ENCODE assay signal across 21 mouse cellular contexts in the genomic region with DNA sequence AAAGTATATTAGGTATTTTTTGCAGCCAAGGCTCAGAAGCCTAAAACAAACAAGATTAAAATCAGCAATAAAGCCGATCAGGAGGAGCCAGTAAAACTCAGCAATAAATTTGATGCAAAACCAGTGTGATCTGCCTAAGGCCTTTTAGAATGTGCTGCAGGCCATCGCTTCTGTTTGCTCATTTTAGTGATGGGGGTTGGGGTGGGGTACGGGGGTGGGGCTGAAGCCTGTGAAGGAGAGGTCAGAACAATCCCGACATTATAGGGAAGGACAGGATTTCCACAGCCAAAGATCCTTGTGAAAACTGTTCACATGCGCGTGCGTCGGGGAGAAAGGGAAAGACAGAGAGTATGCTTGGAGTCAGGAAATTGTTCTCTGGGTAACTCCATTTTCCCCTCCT. TPM values are rescaled to one million over a fixed set of nuclear protein-coding genes. Genes with fewer than 3 reads are reported as not detected.
DNase-seq lines count a peak whose midpoint lies in the region; ATAC-seq and TF ChIP-seq lines count a peak whose summit lies in the region.
"Had no signal": no experiment of that assay in that cellular context is flagged by ENCODE, and none has a peak within 500 bp of the region (broad histone marks: within the 10 kb centered on the region; RNA-seq: fewer than 3 reads in every experiment).

No protein-coding gene starts in this region.

- ATAC-seq in lung, embryonic 16.5 days (ENCODE audit: low read depth) = no peak
- ATAC-seq in intestine, embryonic 14.5 days (replicated peaks; ENCODE audit: low FRiP score, low TSS enrichment, low read depth) = peak; percentile 71; the same call in 1 of the 2 replicates
- ATAC-seq: forebrain, postnatal 0 days; liver, embryonic 12.5 days had no signal

- WGBS in kidney, adult 2 months = 41% methylated on average over 8 of the region's 8 CpGs
- 42% methylated on average over 8 of the region's 8 CpGs for WGBS in lung, embryonic 16.5 days
- WGBS in intestine, embryonic 14.5 days = 49% methylated on average over 8 of the region's 8 CpGs
- WGBS in large intestine, adult 2 months = 19% methylated on average over 8 of the region's 8 CpGs

- H3K4me2 ChIP-seq in lung, embryonic 16.5 days (ENCODE audit: low read depth, low read length) = no peak overlapping the region
- H3K4me2 ChIP-seq in intestine, embryonic 14.5 days (ENCODE audit: low read length) = peak overlapping the region; percentile 16
- H3K4me2 ChIP-seq: embryonic facial prominence, embryonic 15.5 days; liver, embryonic 12.5 days had no signal

- H3K4me1 ChIP-seq in kidney, adult 2 months (ENCODE audit: control insufficient read depth, insufficient read depth, low read length) = no peaks in the 10 kb centered on the region
- no peaks in the 10 kb centered on the region; the same call in 1 of the 2 replicates for H3K4me1 ChIP-seq in lung, embryonic 16.5 days (replicated peaks; ENCODE audit: control insufficient read depth, insufficient read depth, low read length)
- H3K4me1 ChIP-seq in intestine, embryonic 14.5 days (replicated peaks; ENCODE audit: control insufficient read depth, insufficient read depth, low read length) = no peaks in the 10 kb centered on the region
- H3K4me1 ChIP-seq: embryonic facial prominence, embryonic 15.5 days; hindbrain, embryonic 10.5 days; liver, embryonic 12.5 days had no signal

- H3K4me3 ChIP-seq in kidney, adult 2 months (ENCODE audit: insufficient read depth, low read depth, low read length) = no peak overlapping the region
- H3K4me3 ChIP-seq in lung, embryonic 16.5 days (ENCODE audit: low read length) = no peak overlapping the region
- H3K4me3 ChIP-seq in intestine, embryonic 14.5 days (ENCODE audit: low read depth, low read length) = no peak overlapping the region
- H3K4me3 ChIP-seq: embryonic facial prominence, embryonic 15.5 days; hindbrain, embryonic 10.5 days; left cerebral cortex, adult 2 months; liver, embryonic 12.5 days had no signal

- peak; percentile 6 for DNase-seq in kidney, adult 2 months
- no peak for DNase-seq in kidney, postnatal 10 days
- no peak for DNase-seq in lung, adult 18-20 months
- peak; percentile 60 for DNase-seq in intestine, embryonic 14.5 days (ENCODE audit: low spot score)
- DNase-seq in large intestine, adult 2 months (ENCODE audit: low read depth, low spot score) = peak; percentile 14
- DNase-seq in left cerebral cortex, adult 18-20 months (ENCODE audit: low spot score in 2 of 2) = no peak
- no peak for DNase-seq in heart, postnatal 10 days
- DNase-seq: adrenal gland, postnatal 25 days; cerebellum, adult 11 months; cerebellum, postnatal 10 days; forebrain, postnatal 0 days; kidney, adult 8-10 months; left cerebral cortex, postnatal 4 days; lung, postnatal 36 days; right cerebral cortex, postnatal 25 days had no signal

- H3K36me3 ChIP-seq in kidney, adult 2 months (ENCODE audit: control insufficient read depth, insufficient read depth, low read length) = no peaks in the 10 kb centered on the region
- H3K36me3 ChIP-seq in lung, embryonic 16.5 days (ENCODE audit: control insufficient read depth, insufficient read depth, low read length) = no peaks in the 10 kb centered on the region
- H3K36me3 ChIP-seq in intestine, embryonic 14.5 days (ENCODE audit: control insufficient read depth, insufficient read depth, low read length) = no peaks in the 10 kb centered on the region
- H3K36me3 ChIP-seq: embryonic facial prominence, embryonic 15.5 days; hindbrain, embryonic 10.5 days; liver, embryonic 12.5 days had no signal

- TF ChIP-seq CTCF in kidney, adult 2 months (conservative IDR thresholded peaks at IDR 0.05; ENCODE audit: insufficient read depth, insufficient read length, low read depth, low read length) = no peak

- H3K27ac ChIP-seq in kidney, adult 2 months (ENCODE audit: insufficient read depth, low read depth, low read length) = no peak overlapping the region
- H3K27ac ChIP-seq in lung, embryonic 16.5 days (ENCODE audit: low read length) = peak overlapping the region; percentile 32
- peak overlapping the region; percentile 55 for H3K27ac ChIP-seq in intestine, embryonic 14.5 days (ENCODE audit: low read depth)
- H3K27ac ChIP-seq: embryonic facial prominence, embryonic 15.5 days; hindbrain, embryonic 10.5 days; left cerebral cortex, adult 2 months; liver, embryonic 12.5 days had no signal

- no peaks in the 10 kb centered on the region for H3K27me3 ChIP-seq in kidney, adult 2 months (replicated peaks; ENCODE audit: control insufficient read depth, insufficient read depth, low read length)
- no peaks in the 10 kb centered on the region for H3K27me3 ChIP-seq in lung, embryonic 16.5 days (ENCODE audit: control insufficient read depth, insufficient read depth, low read depth, low read length)
- no peaks in the 10 kb centered on the region for H3K27me3 ChIP-seq in intestine, embryonic 14.5 days (replicated peaks; ENCODE audit: control insufficient read depth, insufficient read depth, low read length)
- H3K27me3 ChIP-seq: CH12.LX; embryonic facial prominence, embryonic 15.5 days had no signal

- no peak overlapping the region for H3K9ac ChIP-seq in lung, embryonic 16.5 days (ENCODE audit: low read length)
- H3K9ac ChIP-seq in intestine, embryonic 14.5 days (ENCODE audit: low read length) = no peak overlapping the region
- H3K9ac ChIP-seq: embryonic facial prominence, embryonic 15.5 days; forebrain, postnatal 0 days; liver, embryonic 12.5 days had no signal

- no peak for TF ChIP-seq POLR2A in kidney, adult 2 months (IDR thresholded peaks at IDR 0.05; ENCODE audit: low read depth, low read length)

- no peaks in the 10 kb centered on the region for H3K9me3 ChIP-seq in lung, embryonic 16.5 days (ENCODE audit: control insufficient read depth, low read length)
- H3K9me3 ChIP-seq in intestine, embryonic 14.5 days (ENCODE audit: control insufficient read depth, low read length) = no peaks in the 10 kb centered on the region
- H3K9me3 ChIP-seq: embryonic facial prominence, embryonic 15.5 days; hindbrain, embryonic 10.5 days; liver, embryonic 12.5 days had no signal

- intact Hi-C loops in heart, postnatal 10 days (cut with DNase I) = no loop called here

RNA-seq across cellular contexts. Expression of a gene that starts 21.5 kb away (rescaled TPM):
- polyA plus RNA-seq in kidney, adult 2 months (2012; rRNA removed) = 7.6 and 9.6 TPM in 2 replicates
- polyA plus RNA-seq in lung, embryonic 16.5 days (2015; fragmentation: Nextera tagmentation; extraction: Ambion mirVana) = 36.8 and 38.7 TPM in 2 replicates
- polyA plus RNA-seq in intestine, embryonic 14.5 days (2014; fragmentation: Nextera tagmentation; extraction: Ambion mirVana) = 27.6 and 29.9 TPM in 2 replicates
- polyA plus RNA-seq in large intestine, adult 2 months (2012; rRNA removed) = 5.2 and 6.1 TPM in 2 replicates
- 10 to 100 TPM; 71.3 to 76.3 TPM for total RNA-seq in left cerebral cortex, adult 18-20 months (2021)
- total RNA-seq in heart, postnatal 10 days (2021) = 10 to 100 TPM; 49.7 TPM

Comparison
In these comparisons a context has a peak if more than half of its experiments do, and no peak if none do; other contexts are left out.
1. DNase-seq: peak in kidney, adult 2 months (single experiment), intestine, embryonic 14.5 days (single experiment) and large intestine, adult 2 months (single experiment); none in kidney, postnatal 10 days (single experiment), lung, adult 18-20 months (0 of 2), left cerebral cortex, adult 18-20 months (0 of 2) and heart, postnatal 10 days (0 of 2).